Mouse (Mus musculus) ES-E14 (cell line): ENCODE measurements at regions not wholly inside any gene's neighbourhood (a gene's known extent, or its start where the extent isn't known, plus 50 kb on each side); places are given as distances from the start of the nearest gene placed in this dataset.

Source experiments
- DNase-seq: peaks from one replicate; pipeline ENCODE4 v3.0.0-alpha.2; 2013; ENCODE audit warnings: low read depth, low spot score
- H3K27ac ChIP-seq: 2 replicates; pipeline ENCODE4 v1.5.1; 2012; ENCODE audit warnings: low read depth, mild to moderate bottlenecking, low read length, moderate library complexity, mixed read lengths; ENCODE audit not compliant: poor library complexity, insufficient read depth, severe bottlenecking
- H3K36me3 ChIP-seq: 2 replicates; pipeline ENCODE4 v1.6.1; 2012; ENCODE audit warnings: mild to moderate bottlenecking, low read length, moderate library complexity, mixed read lengths; ENCODE audit not compliant: control insufficient read depth, poor library complexity, insufficient read depth, severe bottlenecking
- H3K4me1 ChIP-seq, 2 experiments: fragments of 150-350 bp in 1 of 2; sonication (generic) in 1 of 2; 2 replicates each; pipeline ENCODE4 v1.6.1; 2012; ENCODE audit warnings: low read length in 2 of 2, mild to moderate bottlenecking in 1 of 2, mixed read lengths in 1 of 2; ENCODE audit not compliant: control insufficient read depth in 2 of 2, insufficient read depth in 2 of 2, poor library complexity in 1 of 2
- H3K4me3 ChIP-seq, 2 experiments: fragments of 150-350 bp in 1 of 2; sonication (generic) in 1 of 2; 2 replicates each; pipeline ENCODE4 v1.5.1; 2012; ENCODE audit warnings: low read length in 2 of 2, low read depth in 1 of 2, mild to moderate bottlenecking in 1 of 2, mixed read lengths in 1 of 2; ENCODE audit not compliant: insufficient read depth in 1 of 2, poor library complexity in 1 of 2, severe bottlenecking in 1 of 2
- H3K9ac ChIP-seq: 2 replicates; pipeline ENCODE4 v1.6.1; 2012; ENCODE audit warnings: low read depth, mild to moderate bottlenecking, low read length, mixed read lengths; ENCODE audit not compliant: poor library complexity, insufficient read depth, severe bottlenecking
- H3K9me3 ChIP-seq: fragments of 150-350 bp; sonication (generic); 2 replicates; pipeline ENCODE4 v1.6.1; 2012; ENCODE audit warnings: low read depth, mild to moderate bottlenecking, low read length; ENCODE audit not compliant: control insufficient read depth, insufficient read depth
- CHD2 ChIP-seq: IDR thresholded peaks from 2 replicates; pipeline ENCODE4 v1.6.1; 2014; ENCODE audit warnings: mild to moderate bottlenecking, low read depth, low read length, inconsistent platforms
- HCFC1 ChIP-seq: IDR thresholded peaks from 2 replicates; pipeline ENCODE4 v1.6.1; 2012; ENCODE audit warnings: low read length, inconsistent platforms, borderline replicate concordance; ENCODE audit not compliant: insufficient read depth
- MAFK ChIP-seq: IDR thresholded peaks from 2 replicates; pipeline ENCODE4 v1.6.1; 2014; ENCODE audit warnings: mild to moderate bottlenecking, low read depth, low read length, inconsistent platforms; ENCODE audit not compliant: insufficient read depth
- ZC3H11A ChIP-seq: IDR thresholded peaks from 2 replicates; pipeline ENCODE4 v1.6.1; 2012; ENCODE audit warnings: low read depth, mild to moderate bottlenecking, inconsistent platforms, low read length, borderline replicate concordance
- ZNF384 ChIP-seq: IDR thresholded peaks from 2 replicates; pipeline ENCODE4 v1.6.1; 2012; ENCODE audit warnings: low read depth, low read length, inconsistent platforms
- in situ Hi-C, 2 experiments: fragments of 600-800 bp; cut with MboI; formaldehyde crosslinking; loops; one replicate each; pipeline ENCODE4 v1.15.1; 2025; ENCODE audit warnings: low sequenced_read_pairs in 2 of 2, inconsistent platforms in 1 of 2; ENCODE audit not compliant: unreplicated experiment in 2 of 2

DNA sequence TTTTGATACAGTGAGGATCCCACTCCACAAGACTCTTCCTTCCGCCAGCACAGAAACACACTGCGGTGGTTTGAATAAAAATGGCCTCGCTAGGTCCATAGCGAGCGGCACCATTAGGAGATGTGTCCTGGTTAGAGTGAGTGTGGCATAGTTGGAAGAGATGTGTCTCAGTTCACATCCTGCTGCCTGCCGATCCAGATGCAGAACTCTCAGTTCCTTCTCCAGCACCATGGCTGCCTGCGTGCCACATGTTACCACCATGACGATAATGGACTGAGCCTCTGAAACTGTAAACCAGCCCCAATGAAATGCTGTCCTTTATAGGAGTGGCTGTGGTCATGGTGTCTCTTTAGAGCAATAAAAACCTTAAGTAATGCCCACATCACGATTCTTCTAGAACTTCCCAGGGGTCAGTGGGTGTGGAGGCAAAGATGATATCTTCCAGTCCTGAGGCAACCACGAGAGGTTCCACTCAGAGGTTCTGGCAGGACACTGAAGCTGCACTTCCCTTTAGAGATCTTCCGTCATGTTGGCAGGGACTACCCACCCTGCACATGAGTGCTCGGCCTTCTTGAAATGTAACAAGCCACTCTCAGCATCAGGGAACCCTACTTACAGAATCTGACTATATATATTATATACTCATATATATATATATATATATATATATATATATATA, 167.3 kb downstream of the Irs2 start:
- Histone ChIP-seq H3K36me3 (no peaks in the 10 kb centered on the region), H3K9me3 (no peaks in the 10 kb centered on the region), H3K4me3 (no peak overlapping the region), H3K4me1 (no peaks in the 10 kb centered on the region), H3K9ac (no peak overlapping the region), H3K27ac (no peak overlapping the region)
- in situ Hi-C loops, result no loop called here
- no peak for DNase-seq
- TF ChIP-seq HCFC1 (no peak), ZC3H11A (no peak), MAFK (no peak), CHD2 (no peak), ZNF384 (no peak)

DNA sequence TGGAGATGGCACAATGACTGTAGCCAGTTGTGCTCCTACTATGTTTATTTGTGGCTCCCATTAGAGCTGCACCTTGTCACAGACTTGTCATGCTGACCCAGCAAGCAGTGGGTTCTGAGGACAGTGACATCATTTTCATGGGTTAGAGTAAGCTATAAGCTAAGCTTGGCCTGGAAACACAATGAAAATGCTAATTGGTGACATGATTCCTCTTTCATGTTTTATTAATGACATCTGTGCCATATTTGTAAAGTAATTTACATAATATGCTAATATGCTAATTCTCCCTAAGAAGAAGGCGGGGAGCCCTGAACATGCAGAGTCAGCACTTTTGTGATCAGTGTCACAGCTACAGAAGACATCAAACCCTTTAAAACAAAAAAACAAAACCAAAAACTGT, 168.2 kb downstream of the Irs2 start:
- no peak for DNase-seq
- Histone ChIP-seq H3K36me3 (no peaks in the 10 kb centered on the region), H3K4me3 (no peak overlapping the region), H3K27ac (no peak overlapping the region), H3K9me3 (no peaks in the 10 kb centered on the region), H3K4me1 (no peaks in the 10 kb centered on the region), H3K9ac (no peak overlapping the region)
- in situ Hi-C loops, result no loop called here
- TF ChIP-seq ZC3H11A (no peak), MAFK (peak; percentile 93)

DNA sequence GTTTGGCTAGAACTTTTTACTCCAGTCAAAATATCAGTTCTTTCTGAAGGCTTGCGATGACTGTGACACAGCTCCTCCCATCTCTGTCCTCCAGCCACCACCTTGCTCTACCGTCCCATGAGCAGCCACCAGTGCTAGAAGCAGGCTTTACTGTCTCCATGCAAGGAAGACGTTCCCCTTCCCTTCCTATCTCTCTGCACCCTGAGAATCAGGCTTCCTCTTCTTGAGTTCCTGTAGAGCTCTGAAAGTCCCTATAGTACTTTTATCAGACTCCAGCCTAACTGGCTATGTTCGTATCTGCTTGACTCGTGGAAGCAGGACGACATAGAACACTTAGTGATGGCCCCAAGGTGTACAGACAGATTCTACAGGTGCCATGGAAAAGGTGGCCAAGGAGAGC, 173.2 kb downstream of the Irs2 start:
- TF ChIP-seq ZNF384, result no peak
- no peak for TF ChIP-seq ZC3H11A
- no peak for TF ChIP-seq CHD2
- TF ChIP-seq MAFK, result no peak
- TF ChIP-seq HCFC1, result no peak
- in situ Hi-C loops, result no loop called here
- Histone ChIP-seq H3K36me3 (no peaks in the 10 kb centered on the region), H3K27ac (no peak overlapping the region), H3K9ac (no peak overlapping the region), H3K9me3 (no peaks in the 10 kb centered on the region), H3K4me1 (no peaks in the 10 kb centered on the region), H3K4me3 (no peak overlapping the region)
- no peak for DNase-seq

DNA sequence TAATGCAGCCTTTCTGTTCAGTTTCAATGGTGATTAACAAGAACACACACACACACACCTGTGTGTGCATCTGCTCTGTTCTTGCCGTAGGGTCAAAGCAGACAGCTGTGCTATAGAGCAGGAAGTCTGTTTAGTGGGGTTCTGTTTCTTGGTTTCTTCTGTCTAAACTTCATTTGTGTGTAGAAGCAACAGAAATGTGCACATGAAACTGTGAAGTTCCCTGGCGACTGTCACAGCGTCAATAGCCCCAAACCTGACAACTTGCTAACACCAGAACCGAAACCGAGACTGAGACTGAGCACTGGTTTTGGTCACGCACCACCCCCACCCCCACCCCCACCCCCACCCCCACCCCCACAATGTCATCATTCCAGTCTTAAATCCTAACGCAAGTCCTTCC, 176.4 kb downstream of the Irs2 start:
- H3K4me1 ChIP-seq, result peaks cover 0 to 2% of the 10 kb centered on the region in 2 experiments; a peak in 1 of 4 replicates
- no peak overlapping the region for H3K4me3 ChIP-seq
- no peak for DNase-seq
- TF ChIP-seq HCFC1 (no peak), CHD2 (no peak), MAFK (no peak), ZNF384 (no peak), ZC3H11A (no peak)
- H3K36me3 ChIP-seq, result no peaks in the 10 kb centered on the region
- no peaks in the 10 kb centered on the region for H3K9me3 ChIP-seq
- H3K9ac ChIP-seq, result no peak overlapping the region
- in situ Hi-C loops, result no loop called here
- H3K27ac ChIP-seq, result no peak overlapping the region

DNA sequence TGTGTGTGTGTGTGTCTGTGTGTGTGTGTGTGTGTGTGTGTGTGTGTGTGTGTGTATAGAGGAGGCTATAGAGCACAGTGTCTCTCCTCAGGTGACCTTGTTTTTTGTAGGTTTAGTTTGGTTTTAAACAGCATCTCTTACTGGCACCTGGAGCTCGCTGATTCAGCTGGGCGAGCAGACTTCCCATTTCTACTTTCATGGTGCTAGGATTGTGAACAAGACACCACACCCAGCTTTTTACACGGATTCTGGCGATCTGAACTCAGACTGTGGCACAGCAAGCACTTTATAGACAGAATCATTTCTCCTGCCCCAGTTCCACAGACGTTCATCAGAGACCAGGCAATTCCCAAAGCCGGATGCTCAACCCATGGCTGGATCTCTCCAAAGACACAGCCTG, 177.0 kb downstream of the Irs2 start:
- H3K9me3 ChIP-seq, result no peaks in the 10 kb centered on the region
- H3K9ac ChIP-seq, result no peak overlapping the region
- no peaks in the 10 kb centered on the region for H3K36me3 ChIP-seq
- no peak for DNase-seq
- in situ Hi-C loops, result no loop called here
- H3K4me1 ChIP-seq, result peaks cover 0 to 2% of the 10 kb centered on the region in 2 experiments; a peak in 1 of 4 replicates
- H3K27ac ChIP-seq, result no peak overlapping the region
- no peak for TF ChIP-seq ZC3H11A
- no peak for TF ChIP-seq CHD2
- no peak for TF ChIP-seq MAFK
- TF ChIP-seq ZNF384, result no peak
- TF ChIP-seq HCFC1, result no peak
- no peak overlapping the region for H3K4me3 ChIP-seq
